Mouse (Mus musculus): ENCODE data around the gene Rnase2b. TPM values are rescaled to one million over a fixed set of nuclear protein-coding genes. Genes with fewer than 3 reads are reported as not detected.

Gene Rnase2b
- polyA plus RNA-seq, 1 experiment from 2014 or later = not detected

- Histone ChIP-seq H3K9ac (no peak overlapping the region), H3K4me2 (replicated peaks) (no peak overlapping the region), H3K27ac (no peak overlapping the region), H3K4me1 (replicated peaks) (no peaks in the 10 kb centered on the region), H3K36me3 (no peaks in the 10 kb centered on the region), H3K27me3 (replicated peaks) (no peaks in the 10 kb centered on the region), H3K4me3 (replicated peaks) (no peak overlapping the region), H3K9me3 (no peaks in the 10 kb centered on the region)
- WGBS = 80% methylated on average over 3 of the region's 3 CpGs
- no peak for ATAC-seq
Observed at GRCm38 (mm10) chr14:51142568-51142967, 19.5 kb upstream of the Rnase2b start.

DNA sequence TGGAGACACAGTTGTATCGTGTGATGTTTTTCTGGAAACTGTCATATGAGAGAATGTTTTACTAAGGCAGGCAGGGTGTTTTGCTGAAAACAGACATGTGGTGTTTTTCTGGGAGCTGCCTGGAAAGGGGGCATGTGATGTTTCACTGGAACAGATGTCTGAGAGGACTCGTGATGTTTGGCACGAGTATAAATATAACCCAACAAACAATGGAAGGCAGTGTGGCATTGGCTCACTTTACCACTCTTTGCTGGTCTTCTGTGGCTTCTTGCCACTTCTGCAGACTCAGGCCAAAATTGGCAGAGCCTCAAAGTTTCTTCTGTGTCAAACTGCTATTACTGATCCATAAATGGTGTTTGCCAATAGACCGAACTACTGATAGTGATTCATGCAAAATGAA lies 18.8 kb upstream of the Rnase2b start:
- Histone ChIP-seq H3K4me2 (replicated peaks) (no peak overlapping the region), H3K4me1 (replicated peaks) (no peaks in the 10 kb centered on the region; the same call in 1 of the 2 replicates), H3K4me3 (replicated peaks) (no peak overlapping the region), H3K9ac (no peak overlapping the region), H3K27ac (no peak overlapping the region), H3K36me3 (no peaks in the 10 kb centered on the region), H3K27me3 (replicated peaks) (no peaks in the 10 kb centered on the region), H3K9me3 (no peaks in the 10 kb centered on the region)
- no peak for ATAC-seq
- 51% methylated on average over 4 of the region's 4 CpGs for WGBS

DNA sequence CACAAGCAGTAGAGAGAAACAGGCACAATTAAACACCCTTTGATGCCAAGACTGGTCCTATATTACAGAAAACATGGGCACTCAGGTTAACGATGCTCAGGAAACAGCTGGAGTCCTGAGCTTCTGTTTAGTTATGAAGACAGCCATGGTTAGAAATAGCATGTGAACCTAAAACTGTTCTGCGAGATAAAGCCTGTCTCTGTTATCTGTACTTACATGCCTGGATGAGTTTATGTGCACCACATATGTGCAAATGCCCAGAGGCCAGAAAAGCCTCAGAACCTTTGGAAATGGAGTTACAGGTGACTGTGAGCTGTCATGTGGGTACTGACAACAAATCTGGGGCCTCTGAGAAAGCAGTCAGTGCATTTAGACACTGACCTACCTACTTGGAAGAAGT lies 18.1 kb upstream of the Rnase2b start:
- Histone ChIP-seq H3K36me3 (no peaks in the 10 kb centered on the region), H3K9me3 (no peaks in the 10 kb centered on the region), H3K27ac (no peak overlapping the region), H3K9ac (no peak overlapping the region), H3K4me2 (replicated peaks) (no peak overlapping the region), H3K27me3 (replicated peaks) (no peaks in the 10 kb centered on the region), H3K4me3 (replicated peaks) (no peak overlapping the region), H3K4me1 (replicated peaks) (no peaks in the 10 kb centered on the region; the same call in 1 of the 2 replicates)
- ATAC-seq = no peak
- WGBS = 69% methylated on average over 2 of the region's 2 CpGs

DNA sequence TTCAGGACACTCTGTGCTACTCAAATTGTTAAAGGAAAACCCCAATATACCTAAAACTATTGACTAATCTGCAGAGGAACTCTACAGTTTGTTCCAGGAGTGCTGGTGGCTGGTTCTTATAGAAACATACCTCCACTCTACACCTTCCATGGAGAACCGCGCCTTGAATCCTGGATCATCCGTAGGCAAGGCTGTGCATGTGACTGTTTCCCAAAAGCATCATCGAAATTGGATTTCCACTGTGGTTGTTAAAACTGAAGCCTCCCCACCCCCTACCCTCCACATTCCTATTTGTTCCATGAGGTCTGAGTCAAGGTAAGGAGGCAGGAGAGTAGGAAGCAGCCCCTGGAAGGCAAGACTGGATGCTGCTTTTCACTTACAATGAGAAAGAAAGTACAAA lies 17.6 kb upstream of the Rnase2b start:
- H3K9me3 ChIP-seq = no peaks in the 10 kb centered on the region
- ATAC-seq = no peak
- no peaks in the 10 kb centered on the region; the same call in 1 of the 2 replicates for H3K4me1 ChIP-seq (replicated peaks)
- H3K27ac ChIP-seq = no peak overlapping the region
- H3K4me3 ChIP-seq (replicated peaks) = no peak overlapping the region
- H3K27me3 ChIP-seq (replicated peaks) = no peaks in the 10 kb centered on the region
- no peaks in the 10 kb centered on the region for H3K36me3 ChIP-seq
- no peak overlapping the region for H3K9ac ChIP-seq
- 91% methylated on average over 4 of the region's 4 CpGs for WGBS
- no peak overlapping the region for H3K4me2 ChIP-seq (replicated peaks)

GRCm38 (mm10) chr14:51145521-51145920 lies 16.5 kb upstream of the Rnase2b start:
- 76% methylated on average over 6 of the region's 6 CpGs for WGBS
- H3K9ac ChIP-seq = no peak overlapping the region
- H3K27ac ChIP-seq = no peak overlapping the region
- H3K9me3 ChIP-seq = no peaks in the 10 kb centered on the region
- no peaks in the 10 kb centered on the region for H3K36me3 ChIP-seq
- no peaks in the 10 kb centered on the region for H3K27me3 ChIP-seq (replicated peaks)
- H3K4me3 ChIP-seq (replicated peaks) = no peak overlapping the region
- no peak for ATAC-seq
- H3K4me1 ChIP-seq (replicated peaks) = no peaks in the 10 kb centered on the region; the same call in 1 of the 2 replicates
- no peak overlapping the region for H3K4me2 ChIP-seq (replicated peaks)

DNA sequence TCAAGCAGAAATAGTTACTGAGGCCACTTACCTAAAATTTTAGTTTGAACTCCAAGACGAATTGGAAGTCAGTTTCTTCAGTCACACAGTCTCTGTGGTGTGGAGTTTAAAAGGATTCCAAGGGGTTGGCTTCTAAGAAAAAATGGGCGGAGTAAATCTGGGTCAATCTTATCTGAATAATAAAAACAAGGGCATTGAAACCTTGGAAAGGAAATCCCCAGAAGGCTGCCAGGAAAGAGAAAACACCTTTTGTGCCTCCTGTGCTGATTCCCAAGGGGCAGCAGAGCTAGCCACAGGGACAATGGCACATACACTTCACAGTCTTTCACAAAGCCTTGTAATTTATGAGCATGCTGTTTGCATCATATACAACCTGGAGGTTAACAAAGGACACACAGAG lies 15.4 kb upstream of the Rnase2b start, which contains the start of gene Rnase1:
Gene Rnase1, minus strand, starts transcription at position 101 of the 400 bp plus-strand sequence.
- Histone ChIP-seq H3K27me3 (replicated peaks) (no peaks in the 10 kb centered on the region), H3K9ac (no peak within 1 kb of the TSS), H3K36me3 (no peaks in the 10 kb centered on the region), H3K4me1 (replicated peaks) (no peaks in the 10 kb centered on the region; the same call in 1 of the 2 replicates), H3K4me2 (replicated peaks) (no peak within 1 kb of the TSS), H3K4me3 (replicated peaks) (no peak within 1 kb of the TSS), H3K9me3 (no peaks in the 10 kb centered on the region), H3K27ac (0 out of 2 replicates have a peak within 1 kb of the TSS, but pooled peaks have one; percentile 40)
- WGBS = 63% methylated on average over 2 of the region's 2 CpGs
- ATAC-seq = no peak

DNA sequence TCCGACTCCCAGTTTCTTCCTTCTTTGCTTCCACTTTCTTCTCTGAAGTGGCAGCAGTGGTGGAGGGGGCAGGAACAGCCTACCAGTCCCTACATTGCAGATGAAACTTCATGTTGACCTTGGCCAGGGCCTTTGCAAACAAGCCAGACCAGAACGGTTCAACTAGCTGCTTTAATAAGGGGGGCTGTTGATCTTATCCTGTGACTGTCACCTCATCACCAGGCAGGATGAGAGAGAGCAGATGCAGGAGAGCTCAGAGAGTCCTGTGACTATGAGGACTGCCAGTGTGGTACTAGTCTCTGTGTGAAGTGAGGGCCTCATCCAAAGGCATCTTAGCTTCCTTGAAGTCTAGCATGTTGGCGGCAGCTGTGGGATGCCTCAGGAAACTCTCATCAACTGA lies 14.1 kb upstream of the Rnase2b start:
- 58% methylated on average over 3 of the region's 3 CpGs for WGBS
- H3K4me2 ChIP-seq (replicated peaks) = no peak overlapping the region
- no peak overlapping the region for H3K9ac ChIP-seq
- H3K27me3 ChIP-seq (replicated peaks) = no peaks in the 10 kb centered on the region
- H3K4me1 ChIP-seq (replicated peaks) = no peaks in the 10 kb centered on the region; the same call in 1 of the 2 replicates
- H3K27ac ChIP-seq = 0 out of 2 replicates have a peak overlapping the region, but pooled peaks have one; percentile 40
- ATAC-seq = no peak
- H3K9me3 ChIP-seq = no peaks in the 10 kb centered on the region
- H3K4me3 ChIP-seq (replicated peaks) = no peak overlapping the region
- H3K36me3 ChIP-seq = no peaks in the 10 kb centered on the region

GRCm38 (mm10) chr14:51149164-51149563 lies 12.9 kb upstream of the Rnase2b start:
- ATAC-seq = peak; percentile 93
- no peaks in the 10 kb centered on the region for H3K36me3 ChIP-seq
- no peaks in the 10 kb centered on the region for H3K9me3 ChIP-seq
- no peaks in the 10 kb centered on the region; the same call in 1 of the 2 replicates for H3K4me1 ChIP-seq (replicated peaks)
- H3K27me3 ChIP-seq (replicated peaks) = no peaks in the 10 kb centered on the region
- H3K27ac ChIP-seq = peak overlapping the region; percentile 18; the same call in 1 of the 2 replicates
- H3K4me2 ChIP-seq (replicated peaks) = no peak overlapping the region
- H3K9ac ChIP-seq = no peak overlapping the region
- H3K4me3 ChIP-seq (replicated peaks) = no peak overlapping the region
- 25% methylated on average over 5 of the region's 5 CpGs for WGBS

DNA sequence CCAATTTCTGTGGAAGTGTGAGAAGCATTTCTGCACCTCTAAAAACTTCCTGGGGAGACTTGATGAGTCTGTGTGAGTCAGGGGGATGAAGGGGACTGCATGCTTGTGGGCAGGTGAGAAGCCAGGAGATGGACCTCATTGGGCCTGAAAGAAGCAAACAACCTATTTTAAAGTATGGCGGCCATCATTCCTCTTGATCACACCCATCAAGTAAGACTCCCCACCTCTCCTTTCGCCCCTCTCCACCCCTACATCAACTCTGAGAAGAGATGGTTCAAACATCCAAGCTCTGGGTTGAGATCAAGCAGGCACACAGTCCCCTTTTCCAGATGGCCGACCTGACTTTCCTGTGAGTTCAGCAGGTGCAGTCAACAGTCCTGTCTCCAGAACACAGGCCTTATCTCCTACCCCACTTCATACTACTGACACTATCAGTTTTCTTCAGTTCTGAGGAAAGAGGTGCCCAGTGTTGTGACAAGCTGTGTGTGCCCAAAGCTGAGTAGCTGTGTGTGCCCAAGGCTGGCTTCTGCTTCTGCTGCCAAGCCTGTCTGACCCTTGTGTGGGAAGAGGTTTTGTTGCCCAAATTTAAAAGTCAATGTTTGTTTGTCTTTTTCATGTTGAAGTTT lies 11.7 kb upstream of the Rnase2b start:
- Histone ChIP-seq H3K4me3 (replicated peaks) (no peak overlapping the region), H3K9ac (no peak overlapping the region), H3K27ac (no peak overlapping the region), H3K4me1 (replicated peaks) (no peaks in the 10 kb centered on the region; the same call in 1 of the 2 replicates), H3K27me3 (replicated peaks) (no peaks in the 10 kb centered on the region), H3K4me2 (replicated peaks) (no peak overlapping the region), H3K36me3 (no peaks in the 10 kb centered on the region), H3K9me3 (no peaks in the 10 kb centered on the region)
- no peak for ATAC-seq
- 89% methylated on average over 3 of the region's 3 CpGs for WGBS

- Histone ChIP-seq H3K9me3 (no peaks in the 10 kb centered on the region), H3K27me3 (replicated peaks) (no peaks in the 10 kb centered on the region), H3K4me3 (replicated peaks) (no peak overlapping the region), H3K27ac (no peak overlapping the region), H3K4me2 (replicated peaks) (no peak overlapping the region), H3K9ac (no peak overlapping the region), H3K4me1 (replicated peaks) (no peaks in the 10 kb centered on the region; the same call in 1 of the 2 replicates), H3K36me3 (no peaks in the 10 kb centered on the region)
- ATAC-seq = peak; percentile 41
- WGBS = 39% methylated on average over 5 of the region's 5 CpGs
Observed at GRCm38 (mm10) chr14:51152249-51152870, 9.7 kb upstream of the Rnase2b start.

GRCm38 (mm10) chr14:51156056-51156735 lies 5.9 kb upstream of the Rnase2b start:
- H3K27me3 ChIP-seq (replicated peaks) = no peaks in the 10 kb centered on the region
- H3K9ac ChIP-seq = no peak overlapping the region
- no peak overlapping the region for H3K4me2 ChIP-seq (replicated peaks)
- ATAC-seq = no peak
- no peak overlapping the region for H3K27ac ChIP-seq
- H3K36me3 ChIP-seq = no peaks in the 10 kb centered on the region
- no peaks in the 10 kb centered on the region for H3K4me1 ChIP-seq (replicated peaks)
- no peak overlapping the region for H3K4me3 ChIP-seq (replicated peaks)
- no peaks in the 10 kb centered on the region for H3K9me3 ChIP-seq
- WGBS = 78% methylated on average over 5 of the region's 5 CpGs

DNA sequence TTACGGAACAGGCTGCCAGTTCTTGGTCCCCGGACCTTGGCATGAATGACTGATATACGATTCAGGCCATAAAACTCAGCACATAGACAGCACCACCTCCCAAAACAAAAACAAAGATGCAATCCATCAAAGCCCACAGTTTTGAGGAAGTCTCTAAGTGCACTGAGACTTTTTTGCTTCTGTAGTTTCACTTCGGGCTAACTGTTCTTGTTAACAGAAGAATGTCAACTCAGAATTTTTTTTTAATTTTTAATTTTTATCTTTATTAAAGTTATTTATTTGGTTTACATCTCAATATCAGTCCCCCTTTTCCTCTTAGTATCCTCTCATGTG lies 5.4 kb upstream of the Rnase2b start:
- Histone ChIP-seq H3K9me3 (no peaks in the 10 kb centered on the region), H3K9ac (no peak overlapping the region), H3K4me1 (replicated peaks) (no peaks in the 10 kb centered on the region), H3K36me3 (no peaks in the 10 kb centered on the region), H3K27ac (no peak overlapping the region), H3K4me3 (replicated peaks) (no peak overlapping the region), H3K4me2 (replicated peaks) (no peak overlapping the region), H3K27me3 (replicated peaks) (no peaks in the 10 kb centered on the region)
- WGBS = 42% methylated on average over 4 of the region's 4 CpGs
- no peak for ATAC-seq

All from intestine, embryonic 15.5 days (tissue).